Mouse (Mus musculus) erythroblast, embryonic 14.5 days (primary cell): ENCODE measurements around the gene Nell1.

Source experiments
- GATA1 ChIP-seq: IDR thresholded peaks from 2 replicates; pipeline ENCODE4 v1.6.1; 2012; ENCODE audit warnings: low read length, inconsistent platforms, mixed read lengths
- TAL1 ChIP-seq: IDR thresholded peaks from 3 replicates; pipeline ENCODE4 v1.6.1; 2012; ENCODE audit warnings: low read length, inconsistent platforms, mixed read lengths

DNA sequence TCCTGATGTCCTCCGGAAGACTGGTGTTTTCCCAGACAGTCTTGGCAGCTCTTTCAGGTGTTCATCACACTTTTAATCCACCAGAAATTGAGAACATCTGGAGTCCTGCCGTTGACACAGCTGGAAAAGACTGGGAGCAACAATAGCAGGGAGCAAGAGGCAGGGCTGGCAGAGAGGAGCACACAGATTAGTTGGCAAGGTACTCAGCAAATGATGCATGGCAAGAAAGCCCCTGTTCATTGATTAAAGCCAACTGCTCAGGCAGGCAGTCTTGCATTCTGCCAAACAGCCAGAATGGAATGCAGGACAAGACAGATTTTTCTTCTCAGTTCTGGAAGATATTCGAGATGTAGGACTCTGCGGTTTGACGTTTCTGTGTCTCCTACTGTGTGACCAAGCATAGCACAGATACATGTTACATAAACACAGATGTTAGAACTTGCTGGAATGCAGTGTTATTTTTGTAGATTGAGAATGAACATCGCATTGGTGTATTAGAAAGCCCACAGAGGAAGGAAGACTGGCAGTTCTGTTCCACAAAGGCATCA, 925.0 kb downstream of the Nell1 start:
- TF ChIP-seq TAL1 = no peak
- no peak for TF ChIP-seq GATA1
